Mouse (Mus musculus) bone marrow macrophage, adult 2 months (primary cell): ENCODE data around the gene Gsap. TPM values are rescaled to one million over a fixed set of nuclear protein-coding genes. Genes with fewer than 3 reads are reported as not detected.
"Not testable (repeated sequence)": the region's sequence is repeated elsewhere in the genome, so short reads cannot be mapped to it uniquely, and the experiment has no call there.

ENCODE experiments used
- H3K27ac ChIP-seq: 2 replicates; pipeline ENCODE4 v1.5.1; 2012; ENCODE audit warnings: low read depth, low read length; ENCODE audit not compliant: insufficient read depth
- H3K4me1 ChIP-seq: 2 replicates; pipeline ENCODE4 v1.6.1; 2012; ENCODE audit warnings: low read length; ENCODE audit not compliant: control insufficient read depth, insufficient read depth
- H3K4me3 ChIP-seq: 2 replicates; pipeline ENCODE4 v1.5.1; 2012; ENCODE audit warnings: mild to moderate bottlenecking, low read length, moderate library complexity; ENCODE audit not compliant: insufficient read depth
- CTCF ChIP-seq: IDR thresholded peaks from 2 replicates; pipeline ENCODE4 v1.5.1; 2012; ENCODE audit warnings: low read depth, mild to moderate bottlenecking, low read length, moderate library complexity
- POLR2A ChIP-seq: IDR thresholded peaks from 2 replicates; pipeline ENCODE4 v1.6.1; 2012; ENCODE audit warnings: mild to moderate bottlenecking, low read depth, low read length, borderline replicate concordance
- polyA plus RNA-seq: library from polyadenylated mRNA; stranded (reverse); fragments of >200 nt; gene quantifications from 2 replicates; pipeline ENCODE4 v1.2.4, GENCODE M21; 2012; ENCODE audit not compliant: missing spikeins, insufficient read depth, insufficient read length

Gsap gene
- polyA plus RNA-seq, 1 experiment = 34.2 TPM

- Histone ChIP-seq H3K4me3 (no peak overlapping the region), H3K27ac (no peak overlapping the region), H3K4me1 (peaks cover 11% of the 10 kb centered on the region)
- TF ChIP-seq CTCF (no peak), POLR2A (no peak)
Measured at GRCm38 (mm10) chr5:21332119-21332518, 146.1 kb downstream of the Gsap start.

- H3K4me1 ChIP-seq, H3K27ac ChIP-seq, H3K4me3 ChIP-seq: not testable (repeated sequence)
Measured at GRCm38 (mm10) chr5:21342265-21342664, 156.2 kb downstream of the Gsap start.

GRCm38 (mm10) chr5:21348366-21348765, 162.3 kb downstream of the Gsap start:
- Histone ChIP-seq H3K27ac (no peak overlapping the region), H3K4me1 (no peaks in the 10 kb centered on the region), H3K4me3 (no peak overlapping the region)
- TF ChIP-seq CTCF = no peak
- no peak for TF ChIP-seq POLR2A

- H3K4me1 ChIP-seq = peaks cover 4% of the 10 kb centered on the region; the same call in 1 of the 2 replicates
- no peak overlapping the region for H3K4me3 ChIP-seq
- no peak overlapping the region for H3K27ac ChIP-seq
- no peak for TF ChIP-seq CTCF
- TF ChIP-seq POLR2A = no peak
Measured at GRCm38 (mm10) chr5:21351678-21352077, 165.6 kb downstream of the Gsap start.

- peak overlapping the region; percentile 36 for H3K27ac ChIP-seq
- TF ChIP-seq POLR2A = no peak
- TF ChIP-seq CTCF = no peak
- peaks cover 9% of the 10 kb centered on the region; the same call in 1 of the 2 replicates for H3K4me1 ChIP-seq
- H3K4me3 ChIP-seq = no peak overlapping the region
Measured at GRCm38 (mm10) chr5:21358648-21359047, 172.6 kb downstream of the Gsap start.

- TF ChIP-seq CTCF = no peak
- no peak for TF ChIP-seq POLR2A
- no peak overlapping the region for H3K4me3 ChIP-seq
- H3K4me1 ChIP-seq = 0 out of 2 replicates have a peak, but pooled peaks cover 2% of the 10 kb centered on the region
- no peak overlapping the region for H3K27ac ChIP-seq
Measured at GRCm38 (mm10) chr5:21363343-21363742, 177.3 kb downstream of the Gsap start.

Other genes starting within 250 kb of the Gsap start
- 34.7 and 35.8 TPM in 2 replicates for gene Rsbn1l, start 229.9 kb upstream of the Gsap start, polyA plus RNA-seq
- 86.0 and 92.2 TPM in 2 replicates for gene Ptpn12, start 130.3 kb upstream of the Gsap start, polyA plus RNA-seq
- 32.2 and 33.9 TPM in 2 replicates for gene Fgl2, start 186.4 kb downstream of the Gsap start, polyA plus RNA-seq
- not detected in 2 replicates for gene Ccdc146, start 238.4 kb downstream of the Gsap start, polyA plus RNA-seq
- gene Fam185a, start 238.7 kb downstream of the Gsap start, polyA plus RNA-seq = 1.6 and 2.3 TPM in 2 replicates